Mouse (Mus musculus) lung, postnatal 0 days (tissue): ENCODE measurements around the gene Dstn.

ENCODE experiments used
- CTCF ChIP-seq: IDR thresholded peaks from 2 replicates; pipeline ENCODE4 v1.5.1; 2016; ENCODE audit warnings: antibody characterized with exemption, mild to moderate bottlenecking
- EP300 ChIP-seq: IDR thresholded peaks from 2 replicates; pipeline ENCODE4 v1.6.1; 2016; ENCODE audit warnings: antibody characterized with exemption, mild to moderate bottlenecking, control low read depth

DNA sequence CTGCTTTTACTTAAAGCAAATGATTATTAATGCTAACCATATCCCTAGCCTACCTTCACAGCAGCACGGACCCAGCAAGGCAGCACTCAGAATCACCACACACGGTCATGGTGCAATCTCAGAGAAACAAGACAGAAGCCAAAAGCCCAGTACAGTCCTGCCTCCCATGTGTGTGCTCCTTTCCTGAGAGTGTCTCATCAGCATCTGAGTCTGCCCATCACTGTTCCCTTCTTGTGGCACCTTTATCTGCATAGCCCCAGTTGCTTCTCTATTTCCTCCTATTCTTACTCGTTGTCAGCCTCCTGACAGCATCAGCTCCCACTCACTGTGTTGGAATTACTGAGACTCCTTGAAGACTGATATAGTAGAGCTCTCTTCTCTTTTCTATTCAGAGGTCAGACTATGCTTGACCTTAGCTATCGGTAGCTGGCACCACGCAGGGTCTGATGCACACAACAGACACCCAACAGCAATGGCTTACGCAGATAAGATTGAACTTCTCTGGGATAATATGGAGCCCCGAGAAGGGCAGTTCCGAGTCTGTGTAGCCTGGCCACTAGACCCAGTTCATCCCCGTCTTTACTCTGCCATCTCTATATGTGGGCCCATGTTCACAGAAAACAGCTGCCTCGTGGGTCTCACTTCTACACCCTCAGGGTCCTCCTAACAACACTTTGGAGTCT, 32.4 kb upstream of the Dstn start:
- TF ChIP-seq EP300 (no peak), CTCF (no peak)
